Mouse (Mus musculus) B cell, adult 2 months (primary cell): ENCODE results near the gene Kcnj9.

Experiments
- DNase-seq, 2 experiments: peaks; one replicate each; pipeline ENCODE4 v3.0.0; 2022

Gene Kcnj9

GRCm38 (mm10) chr1:172332925-172333324, 3.8 kb upstream of the Kcnj9 start:
- no peak for DNase-seq

GRCm38 (mm10) chr1:172331422-172331947, 2.4 kb upstream of the Kcnj9 start:
- DNase-seq: no peak

DNA sequence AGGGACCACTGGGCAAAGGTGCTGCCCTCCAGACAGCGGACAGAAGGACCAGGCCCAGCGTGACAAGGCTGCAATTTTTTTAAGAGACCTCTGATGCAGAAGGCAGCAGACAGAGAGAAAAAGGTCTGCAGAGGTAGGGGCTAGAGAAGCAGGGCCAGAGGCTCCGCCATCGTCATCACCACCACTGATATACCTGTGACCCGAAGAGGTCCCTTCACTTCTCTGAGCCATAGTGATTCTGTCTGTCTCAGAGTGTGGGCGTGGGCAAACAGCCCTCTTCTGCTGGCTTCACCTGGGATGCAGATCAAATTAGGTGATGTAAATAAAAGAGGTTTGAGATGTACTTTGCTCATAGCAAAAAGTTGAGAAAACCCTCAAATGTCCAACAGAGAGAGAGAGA, 498 bp upstream of the Kcnj9 start:
- DNase-seq: no peak

DNA sequence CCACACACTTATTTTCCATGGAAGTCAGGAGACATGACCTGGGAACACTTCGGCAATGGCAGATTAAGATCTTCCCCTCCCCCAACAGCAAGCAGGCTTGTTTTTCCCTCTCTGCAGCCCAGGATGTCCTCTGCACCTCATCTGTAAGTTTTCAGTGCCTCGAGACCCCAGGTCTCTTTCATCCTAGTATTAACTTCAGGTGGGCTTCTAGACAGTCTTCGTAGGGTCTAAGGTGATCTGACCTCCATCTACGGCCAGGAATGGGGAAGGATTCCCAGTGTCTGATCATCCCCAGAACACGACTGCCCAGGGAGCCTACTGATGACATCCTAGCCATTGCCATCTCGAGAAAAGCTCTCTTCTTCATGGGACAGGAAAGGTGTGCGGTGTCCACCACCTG, 657 bp downstream of the Kcnj9 start:
- no peak for DNase-seq

DNA sequence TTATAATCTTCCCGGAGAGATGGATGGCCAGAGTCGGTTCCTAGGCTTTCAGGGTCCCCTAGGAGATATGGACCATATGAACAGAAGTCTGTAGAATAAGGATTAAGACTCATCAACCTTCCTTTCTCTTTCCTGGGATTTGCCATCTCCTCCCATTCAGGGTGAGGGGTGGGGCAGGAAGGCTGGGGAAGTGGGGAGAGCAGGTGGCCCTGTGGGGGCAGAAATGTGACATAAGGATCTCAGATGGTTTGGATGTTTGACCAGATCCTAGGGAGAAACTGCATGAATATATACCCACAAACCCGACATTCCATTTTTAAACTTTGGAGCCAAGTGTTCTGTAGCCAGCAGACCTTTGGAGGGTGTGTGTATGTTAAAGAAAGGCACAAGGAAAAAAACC, 1.1 kb downstream of the Kcnj9 start:
- DNase-seq: no peak

GRCm38 (mm10) chr1:172327206-172328001, 1.7 kb downstream of the Kcnj9 start:
- no peak for DNase-seq

GRCm38 (mm10) chr1:172326684-172327083, 2.4 kb downstream of the Kcnj9 start:
- no peak for DNase-seq

DNA sequence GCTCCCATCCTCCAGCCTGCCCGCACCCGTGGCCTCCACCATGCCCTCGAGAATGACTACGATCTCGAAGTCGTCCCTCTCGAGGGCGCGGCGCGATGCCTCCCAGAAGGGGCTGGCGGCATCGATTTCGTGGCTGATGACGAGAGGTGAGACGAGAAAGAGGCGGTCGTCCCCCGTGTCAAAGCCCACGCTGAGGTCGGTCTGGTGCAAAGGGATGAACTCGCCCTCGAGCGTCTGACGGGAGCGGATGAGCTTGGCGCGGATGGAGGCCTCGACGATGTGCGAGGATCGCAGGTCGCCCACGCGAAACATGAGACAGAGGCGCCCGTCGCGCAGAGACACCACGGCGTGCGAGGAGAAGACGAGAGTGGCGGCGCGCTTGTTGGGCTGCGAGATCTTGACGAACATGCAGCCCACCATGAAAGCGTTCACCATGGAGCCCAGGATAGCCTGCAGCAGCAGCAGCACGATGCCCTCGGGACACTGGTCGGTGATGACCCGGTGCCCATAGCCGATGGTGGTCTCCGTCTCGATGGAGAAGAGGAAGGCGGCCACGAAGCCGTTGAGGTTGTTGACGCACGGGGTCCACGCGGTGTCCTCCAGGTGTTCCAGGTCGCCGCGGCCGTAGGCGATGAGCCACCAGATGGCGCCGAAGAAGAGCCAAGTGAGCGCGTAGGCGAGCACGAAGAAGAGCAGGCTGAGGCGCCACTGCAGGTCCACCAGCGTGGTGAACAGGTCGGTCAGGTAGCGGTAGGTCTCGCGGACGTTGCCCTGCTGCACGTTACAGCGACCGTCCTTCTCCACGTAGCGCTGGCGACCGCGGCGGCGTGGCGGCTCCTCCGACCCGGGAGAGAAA, 3.2 kb downstream of the Kcnj9 start:
- peak; percentile 80 for DNase-seq

- DNase-seq: peak; percentile 79 to 80
These were observed 4.4 kb downstream of the Kcnj9 start for GRCm38 (mm10) chr1:172324725-172325124.

DNA sequence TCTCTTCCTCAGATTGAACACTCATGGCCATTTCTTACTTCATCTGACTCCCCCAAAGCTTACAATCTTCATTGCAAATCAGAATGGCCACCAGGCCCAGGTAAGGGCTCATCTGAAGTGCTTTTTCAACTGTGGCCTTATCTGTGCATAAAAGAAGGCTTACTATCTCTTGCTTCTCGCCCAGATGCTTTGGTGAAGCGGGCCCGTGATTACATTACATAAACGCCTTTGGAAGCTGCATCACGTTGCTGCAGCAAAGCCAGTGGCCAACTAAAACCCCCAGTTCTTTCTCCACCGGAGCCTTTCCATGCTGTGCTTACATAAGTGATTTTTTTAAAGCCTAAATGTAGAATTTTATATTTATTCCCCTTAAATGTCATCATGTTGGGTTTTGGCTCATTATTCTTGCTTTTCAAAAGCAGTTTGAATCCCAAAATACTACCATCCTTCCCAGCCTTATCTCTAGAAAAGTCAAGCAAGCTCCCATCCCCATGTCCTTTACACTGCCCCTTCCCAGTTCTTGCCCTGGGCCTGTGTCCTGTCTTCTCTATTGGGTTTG, 5.2 kb downstream of the Kcnj9 start:
- no peak for DNase-seq

DNA sequence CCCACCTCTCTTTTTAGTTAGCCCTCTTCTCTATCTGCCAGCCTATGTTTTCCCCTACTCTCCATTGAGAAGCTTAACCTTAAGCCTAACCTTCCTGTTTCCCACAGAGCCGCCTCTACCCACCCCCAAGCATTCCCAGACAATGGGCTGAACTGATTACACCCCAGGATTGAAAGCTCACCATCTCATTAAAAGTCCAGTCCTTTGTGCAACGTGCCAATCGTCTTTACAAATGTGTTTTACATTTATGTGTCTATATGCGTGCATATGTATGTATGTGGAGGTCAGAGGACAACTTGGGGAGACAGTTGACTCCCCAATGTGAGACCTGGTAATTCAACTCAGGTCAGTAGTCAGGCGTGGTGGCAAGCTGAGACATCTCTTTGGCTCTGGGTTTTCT, 5.8 kb downstream of the Kcnj9 start:
- DNase-seq: no peak

- no peak for DNase-seq
These were observed 6.4 kb downstream of the Kcnj9 start for GRCm38 (mm10) chr1:172322725-172323124.

GRCm38 (mm10) chr1:172319921-172320411, 9.2 kb downstream of the Kcnj9 start:
- DNase-seq: no peak

DNA sequence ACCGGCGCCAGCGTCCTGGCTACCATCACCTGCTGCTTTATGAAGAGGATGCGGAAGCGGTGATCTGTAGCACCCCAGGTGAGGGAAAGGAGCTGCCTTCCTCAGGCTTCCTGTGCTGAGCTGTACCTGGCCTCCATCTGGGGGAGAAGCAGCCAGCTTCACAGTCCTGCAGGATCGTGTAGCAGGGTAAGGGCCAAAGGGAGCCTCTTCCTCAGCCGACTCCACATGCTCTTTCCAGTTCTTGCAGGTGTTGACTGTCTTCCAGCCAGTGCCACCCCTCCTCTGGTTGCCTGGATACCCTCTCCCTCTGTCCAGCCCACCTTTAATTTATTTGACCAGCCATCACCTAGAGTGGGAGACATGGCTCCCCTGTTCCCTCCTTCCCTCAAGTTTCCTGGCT, 9.8 kb downstream of the Kcnj9 start:
- no peak for DNase-seq

DNA sequence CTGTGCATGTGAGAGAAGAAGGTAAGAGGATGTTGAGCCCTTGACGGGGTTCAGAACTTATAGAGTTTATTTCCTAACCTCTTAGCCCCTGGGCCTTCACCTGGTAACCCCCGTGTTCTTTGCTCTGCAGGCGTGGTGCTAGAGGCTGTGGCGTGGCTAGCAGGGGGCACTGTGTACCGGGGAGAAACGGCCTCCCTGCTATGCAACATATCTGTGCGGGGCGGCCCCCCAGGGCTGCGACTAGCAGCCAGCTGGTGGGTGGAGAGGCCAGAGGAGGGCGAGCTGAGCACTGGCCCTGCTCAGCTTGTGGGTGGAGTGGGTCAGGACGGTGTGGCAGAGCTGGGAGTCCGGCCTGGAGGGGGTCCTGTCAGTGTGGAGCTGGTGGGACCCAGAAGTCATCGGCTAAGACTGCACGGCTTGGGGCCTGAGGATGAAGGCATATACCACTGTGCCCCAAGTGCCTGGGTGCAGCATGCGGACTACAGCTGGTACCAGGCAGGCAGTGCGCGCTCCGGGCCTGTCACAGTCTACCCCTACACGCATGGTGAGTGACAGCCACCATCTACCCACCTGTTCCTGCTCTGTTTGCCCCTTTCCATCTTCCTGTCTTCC, 10.6 kb downstream of the Kcnj9 start:
- no peak for DNase-seq

DNA sequence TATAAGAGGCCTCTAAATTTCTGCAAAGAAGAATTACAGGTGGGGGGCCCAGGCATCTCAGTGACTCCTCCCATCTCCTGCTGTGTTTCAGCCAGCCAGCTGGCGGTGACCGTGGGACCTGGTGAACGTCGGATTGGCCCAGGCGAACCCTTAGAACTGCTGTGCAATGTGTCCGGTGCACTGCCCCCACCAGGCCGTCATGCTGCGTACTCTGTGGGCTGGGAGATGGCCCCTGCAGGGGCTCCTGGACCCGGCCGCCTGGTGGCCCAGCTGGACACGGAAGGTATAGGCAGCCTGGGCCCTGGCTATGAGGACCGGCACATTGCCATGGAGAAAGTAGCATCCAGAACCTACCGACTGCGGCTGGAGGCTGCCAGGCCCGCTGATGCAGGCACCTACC, 11.2 kb downstream of the Kcnj9 start:
- no peak for DNase-seq

DNA sequence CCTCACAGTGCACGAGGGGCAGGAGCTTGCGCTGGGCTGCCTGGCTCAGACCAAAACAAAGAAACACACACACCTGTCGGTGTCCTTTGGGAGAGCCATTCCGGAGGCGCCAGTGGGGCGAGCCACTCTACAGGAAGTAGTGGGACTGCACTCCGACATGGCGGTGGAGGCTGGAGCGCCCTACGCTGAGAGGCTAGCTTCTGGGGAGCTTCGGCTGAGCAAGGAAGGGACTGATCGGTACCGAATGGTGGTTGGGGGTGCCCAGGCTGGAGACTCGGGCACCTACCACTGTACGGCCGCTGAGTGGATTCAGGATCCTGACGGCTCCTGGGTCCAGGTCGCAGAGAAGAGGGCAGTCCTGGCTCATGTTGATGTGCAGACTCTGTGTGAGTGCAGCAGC, 11.7 kb downstream of the Kcnj9 start:
- DNase-seq: no peak

- no peak for DNase-seq
These were observed 14.2 kb downstream of the Kcnj9 start for GRCm38 (mm10) chr1:172314911-172315310.

DNA sequence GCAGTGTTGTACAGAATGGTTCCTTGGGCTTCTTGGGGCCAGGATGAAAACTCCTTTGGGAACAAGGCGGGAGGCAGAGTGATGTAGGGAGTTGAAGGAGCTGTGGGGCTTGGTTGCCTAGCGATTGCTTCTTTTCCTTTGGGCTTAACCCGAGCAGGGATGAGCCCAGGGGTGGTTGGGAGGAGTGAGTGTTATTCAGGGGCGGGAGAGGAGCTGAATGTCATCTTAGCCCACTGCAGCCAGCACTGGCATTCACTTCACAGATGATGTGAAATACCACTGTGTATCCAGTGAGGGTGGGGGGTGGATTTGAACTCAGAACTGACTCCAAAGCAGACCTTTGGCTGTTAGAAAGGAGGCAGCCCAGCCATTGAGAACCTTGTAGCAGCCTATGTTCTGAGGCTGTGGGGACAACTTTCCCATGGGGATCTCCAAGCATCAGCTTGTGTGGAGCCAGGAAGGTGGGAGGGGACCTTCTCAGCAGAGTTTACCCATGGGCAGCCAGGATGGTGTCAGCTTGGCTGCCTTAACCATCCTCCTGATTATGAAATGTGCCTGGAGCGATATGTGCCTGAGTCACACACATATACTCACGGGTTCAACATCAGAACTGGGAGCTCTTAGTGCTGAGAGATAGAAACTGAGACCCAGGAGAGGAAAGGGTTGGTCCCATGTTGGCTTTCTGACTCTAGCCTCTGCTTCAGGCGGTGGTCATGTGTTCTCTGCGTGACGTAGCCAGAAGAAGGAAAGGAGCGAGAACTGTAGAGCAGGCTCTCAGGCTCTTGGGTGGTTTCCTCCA, 15.3 kb downstream of the Kcnj9 start:
- DNase-seq: no peak

DNA sequence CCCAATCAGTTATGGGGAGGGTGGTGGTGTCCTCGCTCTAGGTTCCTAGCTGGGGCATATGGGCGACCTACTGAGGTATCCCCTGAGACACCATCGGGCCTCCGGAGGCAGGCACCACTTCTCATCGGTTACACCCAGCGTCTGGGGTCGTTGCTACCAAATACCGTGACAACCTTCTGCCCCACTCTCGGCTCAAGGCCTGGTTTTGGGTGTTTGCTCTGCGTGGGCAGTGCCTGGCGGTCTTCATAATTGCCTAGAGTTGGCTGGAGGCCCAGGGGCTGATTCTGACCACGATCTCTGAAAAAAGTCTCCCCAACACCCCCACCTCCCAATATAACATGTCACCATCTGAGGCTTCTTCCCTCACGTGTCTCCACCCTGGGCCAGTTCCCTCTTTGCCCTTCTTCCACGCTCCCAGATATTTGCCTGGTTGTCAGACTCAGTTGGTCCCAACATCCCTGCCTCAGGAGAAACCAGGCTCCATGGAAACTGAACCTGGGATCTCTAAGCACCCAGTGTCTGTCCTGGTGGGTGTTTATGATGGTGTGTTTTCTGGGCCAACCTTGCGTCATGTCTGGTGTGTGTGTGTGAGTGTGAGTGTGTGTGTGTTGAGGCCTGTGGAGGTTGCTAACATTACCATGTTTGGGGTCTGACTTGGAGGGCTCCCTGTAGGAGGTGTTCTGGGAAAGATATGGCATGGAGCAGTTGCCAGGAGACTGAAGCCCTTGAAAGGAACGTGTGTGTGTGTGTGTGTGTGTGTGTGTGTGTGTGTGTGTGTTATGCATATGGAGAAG, 16.2 kb downstream of the Kcnj9 start:
- DNase-seq: peak; percentile 48 to 51
